Mouse (Mus musculus) embryonic facial prominence, embryonic 12.5 days (tissue): ENCODE data around the gene Commd8. TPM values are rescaled to one million over a fixed set of nuclear protein-coding genes. Genes with fewer than 3 reads are reported as not detected.
A peak's percentile ranks its signal among the peaks of the same experiment; 100 is the strongest.

Source experiments
- ATAC-seq: fragments of 200-750 bp; cut with Nextera tagmentation; 2 replicates; pipeline ENCODE4 v1.8.0; 2017; ENCODE audit not compliant: insufficient number of reproducible peaks, insufficient read depth, low FRiP score, low TSS enrichment
- H3K27ac ChIP-seq: fragments of 300-500 bp; sonication (generic); 2 replicates; pipeline ENCODE4 v1.5.1; 2016; ENCODE audit warnings: mild to moderate bottlenecking
- H3K27me3 ChIP-seq: fragments of 300-500 bp; sonication (generic); 2 replicates; pipeline ENCODE4 v1.6.1; 2016; ENCODE audit warnings: mild to moderate bottlenecking, moderate library complexity
- H3K36me3 ChIP-seq: fragments of 300-500 bp; sonication (generic); 2 replicates; pipeline ENCODE4 v1.6.1; 2016; ENCODE audit warnings: mild to moderate bottlenecking
- H3K4me1 ChIP-seq: fragments of 300-500 bp; sonication (generic); 2 replicates; pipeline ENCODE4 v1.6.1; 2016
- H3K4me2 ChIP-seq: fragments of 300-500 bp; sonication (generic); replicated peaks from 2 replicates; pipeline ENCODE4 v1.6.1; 2016; ENCODE audit warnings: mild to moderate bottlenecking, moderate library complexity
- H3K4me3 ChIP-seq: fragments of 300-500 bp; sonication (generic); 2 replicates; pipeline ENCODE4 v1.5.1; 2016; ENCODE audit warnings: mild to moderate bottlenecking
- H3K9ac ChIP-seq: fragments of 300-500 bp; sonication (generic); 2 replicates; pipeline ENCODE4 v1.6.1; 2016; ENCODE audit warnings: mild to moderate bottlenecking, moderate library complexity
- H3K9me3 ChIP-seq: fragments of 300-500 bp; sonication (generic); 2 replicates; pipeline ENCODE4 v1.6.1; 2016; ENCODE audit warnings: mild to moderate bottlenecking, moderate library complexity
- WGBS: fragments of 180-500 bp; shearing (Covaris S2); methylation state at CpG from one replicate; pipeline ENCODE4 v1.1.7; 2016; 5-methylcytosine and 5-hydroxymethylcytosine counted together
- polyA plus RNA-seq: library from polyadenylated mRNA; unstranded; fragments of >200 nt; fragmentation: Nextera tagmentation; extraction: Ambion mirVana; gene quantifications from 2 replicates; pipeline ENCODE4 v1.2.1, GENCODE M21; 2016

The Commd8 gene
- 145 and 152 TPM in 2 replicates for polyA plus RNA-seq

DNA sequence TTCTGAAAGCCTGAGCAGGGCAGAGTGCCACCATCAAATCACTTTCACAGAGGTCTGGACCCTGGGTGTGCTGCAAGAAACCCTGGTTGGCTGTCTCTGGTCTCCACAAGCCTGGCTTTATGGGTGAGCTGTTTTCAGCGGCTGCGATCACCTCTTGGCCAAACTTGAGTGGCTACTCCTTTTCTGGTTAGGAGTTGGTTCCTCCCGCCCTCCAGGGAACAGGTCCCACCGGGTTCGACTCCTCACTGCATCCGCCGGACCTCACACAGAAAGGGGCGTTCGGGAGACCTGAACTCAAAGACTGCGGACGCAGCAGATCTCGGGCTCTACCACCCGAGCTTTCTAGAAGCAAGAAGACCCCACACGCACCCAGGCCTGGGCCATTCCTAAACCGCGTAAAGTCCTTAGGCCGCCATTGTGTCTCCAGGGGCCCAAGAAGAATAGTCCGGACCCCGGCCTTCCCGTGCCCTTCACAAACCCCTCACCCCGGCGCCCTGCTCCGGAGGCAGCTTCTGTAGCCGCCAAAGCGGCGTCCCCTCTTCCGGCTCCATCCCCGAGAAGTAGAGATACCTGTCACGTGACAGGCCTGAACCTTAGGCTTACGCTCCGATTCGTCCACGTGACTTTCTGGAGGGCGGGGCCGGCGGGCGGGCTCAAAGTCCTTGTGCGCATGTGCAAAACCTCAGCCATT is at the start of gene Commd8:
Gene Commd8, minus strand, starts transcription at position 596 of the 691 bp plus-strand sequence.
- H3K27ac ChIP-seq, result peak within 1 kb of the TSS; percentile 63; the same call in 1 of the 2 replicates
- H3K4me2 ChIP-seq, result peak within 1 kb of the TSS; percentile 78
- no peaks in the 10 kb centered on the region for H3K27me3 ChIP-seq
- peaks cover 9% of the 10 kb centered on the region for H3K4me1 ChIP-seq
- H3K4me3 ChIP-seq, result peak within 1 kb of the TSS; percentile 80
- peak; percentile 91 for ATAC-seq
- whole genome bisulfite sequencing, result under 1% methylated on average over 38 of the region's 38 CpGs
- peaks cover 6% of the 10 kb centered on the region; the same call in 1 of the 2 replicates for H3K36me3 ChIP-seq
- peak within 1 kb of the TSS; percentile 83 for H3K9ac ChIP-seq
- no peaks in the 10 kb centered on the region for H3K9me3 ChIP-seq

DNA sequence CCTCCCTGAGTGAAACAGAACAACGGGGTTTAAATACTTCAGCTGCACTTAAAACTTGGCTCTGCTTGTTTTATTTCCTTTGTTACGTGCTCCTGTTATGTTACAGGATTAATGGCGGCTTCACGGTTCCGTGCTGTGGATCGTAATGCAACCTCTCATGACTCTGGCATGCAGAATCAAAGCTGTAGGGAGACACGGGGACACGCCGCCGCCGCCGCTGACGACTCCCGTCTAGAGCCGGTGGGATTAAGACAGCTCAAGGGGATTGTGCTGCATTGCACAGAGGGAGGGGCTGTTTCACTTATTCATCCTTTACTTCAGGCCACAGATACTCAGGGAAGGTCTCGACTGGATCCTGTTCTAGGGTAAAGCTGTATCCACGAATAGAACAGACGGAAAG is 43.8 kb upstream of the Commd8 start:
- 82% methylated on average over 18 of the region's 18 CpGs for WGBS
- ATAC-seq, result peak; percentile 44; the same call in 1 of the 2 replicates

DNA sequence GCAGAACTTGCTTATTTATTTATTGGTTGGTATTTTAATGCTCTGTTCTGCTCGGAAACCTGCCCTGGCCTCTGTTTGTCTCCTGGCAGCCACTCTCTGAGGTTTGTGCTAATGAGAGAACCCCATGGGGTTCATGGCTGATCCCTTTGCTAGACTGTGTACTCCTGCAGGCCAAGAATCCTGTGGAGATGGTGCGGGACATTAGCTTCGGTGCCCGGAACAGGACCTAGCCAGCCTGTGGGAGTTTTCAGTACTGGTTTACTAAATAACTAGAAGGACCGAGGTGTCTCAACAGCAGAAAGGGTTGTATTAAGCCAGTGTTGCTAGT is 42.8 kb upstream of the Commd8 start:
- Histone ChIP-seq H3K27me3 (no peaks in the 10 kb centered on the region), H3K4me3 (no peak overlapping the region), H3K9me3 (no peaks in the 10 kb centered on the region), H3K4me1 (peaks cover 4% of the 10 kb centered on the region; the same call in 1 of the 2 replicates), H3K4me2 (no peak overlapping the region), H3K27ac (no peak overlapping the region), H3K36me3 (no peaks in the 10 kb centered on the region), H3K9ac (no peak overlapping the region)
- 73% methylated on average over 5 of the region's 5 CpGs for WGBS
- ATAC-seq, result no peak

More for the DNA sequence above, 43.8 kb upstream of the Commd8 start:
- Histone ChIP-seq H3K9ac (no peak overlapping the region), H3K4me3 (no peak overlapping the region), H3K4me1 (peaks cover 4% of the 10 kb centered on the region; the same call in 1 of the 2 replicates), H3K27me3 (no peaks in the 10 kb centered on the region), H3K4me2 (no peak overlapping the region), H3K36me3 (no peaks in the 10 kb centered on the region), H3K27ac (no peak overlapping the region), H3K9me3 (no peaks in the 10 kb centered on the region)

DNA sequence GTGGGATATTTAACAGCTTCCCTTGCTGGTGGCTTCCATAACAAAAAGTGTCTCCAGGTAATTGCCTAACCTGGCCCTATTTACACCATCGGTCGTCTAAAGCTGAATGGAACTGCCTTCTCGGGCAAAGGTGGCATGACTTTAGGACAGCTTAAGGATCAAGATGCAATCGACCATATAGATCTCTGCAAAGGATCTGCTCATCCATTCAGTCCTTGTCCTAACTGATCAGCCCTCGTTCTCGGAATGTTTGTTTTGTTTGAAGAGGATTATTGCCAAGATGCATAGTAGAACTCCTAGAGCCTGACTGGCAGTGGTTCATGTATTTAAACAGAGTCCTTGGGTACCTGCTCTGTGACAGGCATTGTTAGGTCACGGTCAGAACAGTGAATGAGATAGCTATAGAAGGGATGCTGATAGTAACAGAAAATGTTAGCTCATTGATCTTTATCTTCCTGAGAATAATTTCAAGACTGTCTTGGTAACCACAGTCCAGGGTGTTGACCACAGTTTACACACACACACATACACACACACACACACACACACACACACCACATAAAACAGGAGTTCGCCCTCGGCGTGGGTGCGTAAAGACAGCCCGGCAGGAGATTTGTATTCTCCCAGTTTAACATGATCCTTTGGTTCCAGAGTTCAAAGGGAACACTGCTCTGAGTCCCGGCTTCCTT is 42.3 kb upstream of the Commd8 start:
- Histone ChIP-seq H3K9ac (no peak overlapping the region), H3K4me2 (no peak overlapping the region), H3K4me3 (no peak overlapping the region), H3K27me3 (no peaks in the 10 kb centered on the region), H3K9me3 (no peaks in the 10 kb centered on the region), H3K4me1 (peaks cover 4% of the 10 kb centered on the region; the same call in 1 of the 2 replicates), H3K27ac (no peak overlapping the region), H3K36me3 (no peaks in the 10 kb centered on the region)
- 75% methylated on average over 13 of the region's 13 CpGs for WGBS
- ATAC-seq, result no peak

DNA sequence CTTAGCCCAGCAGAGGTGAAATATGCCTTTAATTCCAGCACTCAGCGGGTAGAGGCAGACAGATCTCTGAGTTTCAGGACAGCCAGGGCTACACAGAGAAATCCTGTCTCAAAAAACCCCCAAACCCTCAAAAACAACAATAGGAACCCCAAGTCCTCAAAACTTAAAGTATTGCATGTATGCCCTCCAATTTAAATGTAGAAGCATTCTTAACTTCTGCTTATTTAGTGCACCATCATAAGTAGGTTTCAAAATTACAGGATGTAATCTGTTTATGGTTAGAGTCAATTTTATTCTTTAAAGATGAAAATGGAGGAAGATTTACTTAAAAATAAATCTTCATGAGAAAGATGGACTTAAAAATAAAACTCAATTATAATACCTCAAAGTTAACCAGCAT is 40.5 kb upstream of the Commd8 start:
- WGBS, result 94% methylated on average over 1 of the region's 1 CpGs
- no peak overlapping the region for H3K4me2 ChIP-seq
- ATAC-seq, result no peak

DNA sequence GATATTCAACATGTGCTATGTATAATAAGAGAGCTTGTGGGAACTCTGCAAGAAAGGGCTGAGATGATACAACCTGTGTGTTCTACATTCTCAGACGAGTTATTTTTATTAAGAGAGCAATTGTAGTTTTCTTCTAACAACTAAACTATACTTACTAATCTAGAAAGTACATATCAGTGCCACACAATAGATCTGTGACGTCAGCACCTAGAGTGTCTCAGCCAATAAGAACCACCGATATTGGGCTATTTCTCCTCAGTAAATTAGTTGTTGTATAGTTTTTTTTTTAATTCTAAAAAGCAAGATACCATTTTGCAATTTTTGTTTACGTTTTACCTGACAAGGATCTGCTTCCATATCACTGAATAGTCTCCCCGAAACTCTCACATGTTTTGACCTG is 37.3 kb upstream of the Commd8 start:
- no peak overlapping the region for H3K4me3 ChIP-seq
- H3K4me1 ChIP-seq, result 0 out of 2 replicates have a peak, but pooled peaks cover 8% of the 10 kb centered on the region
- no peak overlapping the region; the same call in 1 of the 2 replicates for H3K4me2 ChIP-seq
- H3K27ac ChIP-seq, result no peak overlapping the region
- H3K36me3 ChIP-seq, result no peaks in the 10 kb centered on the region
- 85% methylated on average over 5 of the region's 5 CpGs for WGBS
- H3K27me3 ChIP-seq, result no peaks in the 10 kb centered on the region
- H3K9ac ChIP-seq, result no peak overlapping the region
- H3K9me3 ChIP-seq, result no peaks in the 10 kb centered on the region
- no peak for ATAC-seq

More for the DNA sequence above, 40.5 kb upstream of the Commd8 start:
- no peak overlapping the region for H3K27ac ChIP-seq
- no peaks in the 10 kb centered on the region for H3K27me3 ChIP-seq
- no peak overlapping the region for H3K4me3 ChIP-seq
- H3K36me3 ChIP-seq, result no peaks in the 10 kb centered on the region
- no peak overlapping the region for H3K9ac ChIP-seq
- no peaks in the 10 kb centered on the region for H3K9me3 ChIP-seq
- peaks cover 4% of the 10 kb centered on the region; the same call in 1 of the 2 replicates for H3K4me1 ChIP-seq

DNA sequence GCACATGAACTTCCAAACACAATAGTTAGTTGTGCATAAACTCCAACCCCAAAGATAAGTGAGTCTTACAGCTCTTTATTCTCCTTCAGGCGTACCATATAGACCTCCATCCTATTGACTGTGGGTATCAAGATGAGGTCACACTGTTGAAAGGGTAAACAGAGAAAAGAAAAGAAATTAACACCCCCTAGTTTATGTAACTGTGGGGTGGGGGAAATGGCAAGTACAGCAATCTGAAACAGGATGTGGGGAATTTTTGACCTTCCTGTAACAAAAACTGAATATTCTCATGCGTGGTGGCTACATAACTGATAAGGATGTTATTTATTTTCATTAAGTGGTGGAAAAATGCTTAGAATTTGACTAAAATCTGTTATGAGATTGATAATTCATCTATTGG is 36.5 kb upstream of the Commd8 start:
- no peak overlapping the region for H3K27ac ChIP-seq
- H3K9me3 ChIP-seq, result no peaks in the 10 kb centered on the region
- WGBS, result 77% methylated on average over 2 of the region's 2 CpGs
- H3K9ac ChIP-seq, result no peak overlapping the region
- H3K36me3 ChIP-seq, result no peaks in the 10 kb centered on the region
- peak overlapping the region; percentile 62; the same call in 1 of the 2 replicates for H3K4me3 ChIP-seq
- H3K4me1 ChIP-seq, result 0 out of 2 replicates have a peak, but pooled peaks cover 8% of the 10 kb centered on the region
- no peak for ATAC-seq
- peak overlapping the region; percentile 66 for H3K4me2 ChIP-seq
- H3K27me3 ChIP-seq, result no peaks in the 10 kb centered on the region

DNA sequence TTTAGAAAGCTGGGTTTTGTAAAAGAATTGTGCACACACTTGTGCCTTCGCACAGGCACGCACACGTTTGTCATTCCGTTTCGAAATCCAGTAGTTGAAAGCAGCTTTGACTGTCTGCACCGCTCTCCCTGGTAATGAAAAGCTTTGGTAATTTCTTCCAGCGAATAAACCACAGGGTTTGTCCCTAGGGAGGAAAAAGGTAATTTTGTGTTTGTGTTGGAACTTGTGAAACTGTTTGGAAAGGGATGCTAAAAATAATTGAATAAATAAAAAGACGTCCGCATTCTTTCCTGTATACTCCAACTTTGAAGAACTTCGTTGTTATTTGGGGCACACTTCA is 35.7 kb upstream of the Commd8 start:
- no peaks in the 10 kb centered on the region for H3K36me3 ChIP-seq
- no peak for ATAC-seq
- H3K9me3 ChIP-seq, result no peaks in the 10 kb centered on the region
- H3K4me2 ChIP-seq, result peak overlapping the region; percentile 66
- 7% methylated on average over 10 of the region's 10 CpGs for WGBS
- H3K4me1 ChIP-seq, result 0 out of 2 replicates have a peak, but pooled peaks cover 8% of the 10 kb centered on the region
- H3K27ac ChIP-seq, result 0 out of 2 replicates have a peak overlapping the region, but pooled peaks have one; percentile 19
- peak overlapping the region; percentile 62 for H3K4me3 ChIP-seq
- peak overlapping the region; percentile 51; the same call in 1 of the 2 replicates for H3K9ac ChIP-seq
- no peaks in the 10 kb centered on the region for H3K27me3 ChIP-seq

DNA sequence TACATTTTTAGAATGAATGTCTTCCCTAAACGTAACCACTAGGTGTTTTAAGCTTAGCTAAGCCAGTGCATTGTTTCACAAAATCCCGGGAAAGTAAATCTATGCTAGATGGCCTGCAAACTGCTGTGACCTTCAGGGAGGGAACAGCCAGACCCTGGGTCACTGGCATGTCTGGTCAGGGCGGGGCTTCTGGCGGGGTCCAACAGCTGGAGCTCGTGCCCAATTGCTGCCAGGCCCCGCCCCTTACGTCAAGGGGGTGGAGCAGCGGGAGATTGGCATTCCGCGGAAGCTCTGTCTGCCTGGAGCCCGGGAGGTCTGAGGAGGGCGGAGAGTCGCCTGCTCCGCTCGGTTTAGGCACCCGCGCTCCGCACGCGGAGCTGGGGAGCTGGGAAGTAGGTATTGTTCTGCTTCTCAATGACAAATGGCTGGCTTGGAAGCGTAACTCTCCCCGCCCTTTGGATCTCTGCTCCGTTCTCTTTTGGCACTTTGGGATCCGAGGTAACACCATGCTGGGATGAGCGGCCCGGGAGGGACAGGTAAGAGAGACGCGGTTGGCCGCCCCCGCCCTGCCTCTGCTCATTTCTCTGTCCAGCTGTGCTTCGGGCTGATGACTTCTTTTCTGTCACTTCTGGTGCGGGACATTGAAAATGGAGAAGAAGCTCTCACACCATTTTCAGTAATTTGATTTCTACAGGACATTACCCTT is 35.2 kb upstream of the Commd8 start:
- Histone ChIP-seq H3K27me3 (no peaks in the 10 kb centered on the region), H3K4me1 (0 out of 2 replicates have a peak, but pooled peaks cover 8% of the 10 kb centered on the region), H3K9ac (peak overlapping the region; percentile 51), H3K27ac (0 out of 2 replicates have a peak overlapping the region, but pooled peaks have one; percentile 19), H3K9me3 (no peaks in the 10 kb centered on the region), H3K4me3 (peak overlapping the region; percentile 62), H3K36me3 (no peaks in the 10 kb centered on the region), H3K4me2 (peak overlapping the region; percentile 66)
- under 1% methylated on average over 32 of the region's 32 CpGs for WGBS
- peak; percentile 96 for ATAC-seq

DNA sequence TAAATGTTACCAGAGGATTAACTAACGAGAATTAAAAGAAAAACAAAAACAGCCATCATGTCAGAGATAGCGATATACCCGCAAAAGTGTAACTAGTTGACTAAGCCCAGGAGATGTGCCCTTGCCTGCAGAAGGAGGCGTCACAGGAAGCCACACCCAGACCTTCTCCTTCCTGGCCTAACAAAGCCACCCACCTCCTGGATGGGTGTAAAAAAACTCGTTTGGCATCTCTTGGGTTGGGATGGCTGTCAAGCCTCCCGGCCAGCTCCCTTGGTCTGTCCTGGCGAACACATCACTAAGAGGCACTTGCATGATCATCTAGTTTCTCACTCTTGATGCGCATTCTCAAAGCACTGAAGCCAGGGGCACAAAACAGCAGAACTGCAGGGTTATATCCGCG is 34.0 kb upstream of the Commd8 start:
- Histone ChIP-seq H3K9me3 (no peaks in the 10 kb centered on the region), H3K27ac (0 out of 2 replicates have a peak overlapping the region, but pooled peaks have one; percentile 5), H3K4me1 (0 out of 2 replicates have a peak, but pooled peaks cover 8% of the 10 kb centered on the region), H3K4me3 (no peak overlapping the region), H3K9ac (no peak overlapping the region), H3K4me2 (0 out of 2 replicates have a peak overlapping the region, but pooled peaks have one; percentile 19), H3K27me3 (no peaks in the 10 kb centered on the region), H3K36me3 (no peaks in the 10 kb centered on the region)
- no peak for ATAC-seq
- 47% methylated on average over 10 of the region's 10 CpGs for whole genome bisulfite sequencing

DNA sequence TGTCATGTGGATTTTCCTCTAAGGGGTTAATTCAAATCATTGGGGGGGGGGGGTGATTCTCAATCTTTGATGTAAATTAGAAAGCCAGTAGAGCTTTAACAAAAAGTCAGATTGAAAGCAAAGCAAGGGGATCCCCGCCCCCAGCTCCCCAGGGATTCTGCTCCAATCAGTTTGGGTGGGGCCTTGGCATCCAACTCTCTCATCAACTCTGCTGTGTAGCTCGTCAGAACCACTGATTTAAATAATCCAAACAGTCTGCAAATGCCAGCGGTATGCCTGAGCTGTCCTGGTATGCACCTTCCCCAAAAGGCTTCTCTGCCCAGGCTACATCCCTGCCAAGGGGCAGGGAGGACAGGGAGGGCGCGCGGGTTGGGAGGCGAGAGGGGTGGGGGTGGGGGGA is 33.6 kb upstream of the Commd8 start:
- no peaks in the 10 kb centered on the region for H3K36me3 ChIP-seq
- H3K27ac ChIP-seq, result no peak overlapping the region
- no peak; the same call in 1 of the 2 replicates for ATAC-seq
- H3K27me3 ChIP-seq, result no peaks in the 10 kb centered on the region
- H3K4me2 ChIP-seq, result 0 out of 2 replicates have a peak overlapping the region, but pooled peaks have one; percentile 19
- no peak overlapping the region for H3K4me3 ChIP-seq
- 0 out of 2 replicates have a peak, but pooled peaks cover 8% of the 10 kb centered on the region for H3K4me1 ChIP-seq
- 33% methylated on average over 7 of the region's 7 CpGs for WGBS
- no peaks in the 10 kb centered on the region for H3K9me3 ChIP-seq
- H3K9ac ChIP-seq, result no peak overlapping the region
